Mouse (Mus musculus) liver, embryonic 14.5 days (tissue): ENCODE measurements around the gene Eml1. TPM values are rescaled to one million over a fixed set of nuclear protein-coding genes. Genes with fewer than 3 reads are reported as not detected.
A peak's percentile ranks its signal among the peaks of the same experiment; 100 is the strongest.

Experiments
- ATAC-seq: fragments of 200-750 bp; cut with Nextera tagmentation; 2 replicates; pipeline ENCODE4 v1.8.0; 2017; ENCODE audit warnings: moderate number of reproducible peaks, mild to moderate bottlenecking, moderate library complexity; ENCODE audit not compliant: insufficient read depth
- DNase-seq, 3 experiments: peaks; one replicate each; pipeline ENCODE4 v3.0.0-alpha.2; 2012 to 2013; ENCODE audit warnings: low read depth in 3 of 3, low spot score in 3 of 3
- H3K27ac ChIP-seq: fragments of 300-500 bp; sonication (generic); 2 replicates; pipeline ENCODE4 v1.5.1; 2014; ENCODE audit warnings: moderate library complexity, mild to moderate bottlenecking, control low read depth, inconsistent platforms
- H3K27me3 ChIP-seq: fragments of 300-500 bp; sonication (generic); 2 replicates; pipeline ENCODE4 v1.6.1; 2014; ENCODE audit warnings: mild to moderate bottlenecking, low read length, moderate library complexity; ENCODE audit not compliant: control insufficient read depth, insufficient read depth
- H3K36me3 ChIP-seq: fragments of 300-500 bp; sonication (generic); replicated peaks from 2 replicates; pipeline ENCODE4 v1.6.1; 2014; ENCODE audit warnings: low read depth; ENCODE audit not compliant: control insufficient read depth, insufficient read depth
- H3K4me1 ChIP-seq, 2 experiments: fragments of 200-500 bp in 1 of 2; fragments of 300-500 bp in 1 of 2; sonication (generic) in 1 of 2; replicated peaks; 2 replicates each; pipeline ENCODE4 v1.6.1; 2012 to 2014; ENCODE audit warnings: antibody characterized with exemption in 1 of 2, inconsistent platforms in 1 of 2, low read length in 1 of 2; ENCODE audit not compliant: control insufficient read depth in 2 of 2, insufficient read depth in 2 of 2
- H3K4me2 ChIP-seq: fragments of 300-500 bp; sonication (generic); 2 replicates; pipeline ENCODE4 v1.6.1; 2014; ENCODE audit warnings: low read depth, mild to moderate bottlenecking, control low read depth, moderate library complexity
- H3K4me3 ChIP-seq, 2 experiments: fragments of 200-500 bp in 1 of 2; fragments of 300-500 bp in 1 of 2; sonication (generic) in 1 of 2; 2 replicates each; pipeline ENCODE4 v1.5.1; 2012 to 2014; ENCODE audit warnings: low read depth in 2 of 2, low read length in 2 of 2, mild to moderate bottlenecking in 2 of 2, control low read depth in 1 of 2, inconsistent platforms in 1 of 2, moderate library complexity in 1 of 2; ENCODE audit not compliant: insufficient read depth in 1 of 2
- H3K9ac ChIP-seq: fragments of 300-500 bp; sonication (generic); replicated peaks from 2 replicates; pipeline ENCODE4 v1.6.1; 2014; ENCODE audit warnings: mild to moderate bottlenecking, control low read depth, moderate library complexity
- H3K9me3 ChIP-seq: fragments of 300-500 bp; sonication (generic); 2 replicates; pipeline ENCODE4 v1.6.1; 2016; ENCODE audit warnings: low read length, mixed read lengths; ENCODE audit not compliant: control insufficient read depth
- CTCF ChIP-seq: IDR thresholded peaks from 2 replicates; pipeline ENCODE4 v1.5.1; 2016; ENCODE audit warnings: antibody characterized with exemption, low read depth, control low read depth
- EP300 ChIP-seq: IDR thresholded peaks from 2 replicates; pipeline ENCODE4 v1.6.1; 2016; ENCODE audit warnings: antibody characterized with exemption, low read depth
- WGBS: fragments of 180-500 bp; shearing (Covaris S2); extraction: QIAGEN DNeasy Blood & Tissue Kit; methylation state at CpG from one replicate; pipeline ENCODE4 v1.1.7; 2014; ENCODE audit not compliant: insufficient replicate concordance; 5-methylcytosine and 5-hydroxymethylcytosine counted together
- polyA plus RNA-seq, 2 experiments: library from polyadenylated mRNA; depleted of rRNA in 1 of 2; stranded (reverse) in 1 of 2; unstranded in 1 of 2; fragments of >200 nt; fragmentation: Nextera tagmentation in 1 of 2; extraction: Ambion mirVana in 1 of 2; gene quantifications; 2 replicates each; pipeline versions ENCODE4 v1.2.1 to v1.2.3; 2012 to 2014

Eml1 gene
- polyA plus RNA-seq, 2 experiments = 2.5 to 3.3 TPM

- Histone ChIP-seq H3K27me3 (no peaks in the 10 kb centered on the region), H3K9ac (no peak overlapping the region), H3K4me2 (no peak overlapping the region), H3K9me3 (no peaks in the 10 kb centered on the region), H3K4me1 (no peaks in the 10 kb centered on the region), H3K27ac (no peak overlapping the region), H3K36me3 (no peaks in the 10 kb centered on the region), H3K4me3 (no peak overlapping the region)
- 40% methylated on average over 7 of the region's 7 CpGs for WGBS
- TF ChIP-seq CTCF (no peak), EP300 (no peak)
- ATAC-seq = no peak
- no peak for DNase-seq
These were observed 139.8 kb downstream of the Eml1 start for GRCm38 (mm10) chr12:108510571-108510970.

GRCm38 (mm10) chr12:108511009-108511408, 140.3 kb downstream of the Eml1 start:
- ATAC-seq (no peak), DNase-seq (peak in 1 of 3 experiments; percentile 13)
- Histone ChIP-seq H3K9ac (no peak overlapping the region), H3K9me3 (no peaks in the 10 kb centered on the region), H3K4me3 (no peak overlapping the region), H3K27ac (no peak overlapping the region), H3K4me2 (no peak overlapping the region), H3K27me3 (no peaks in the 10 kb centered on the region), H3K36me3 (no peaks in the 10 kb centered on the region), H3K4me1 (no peaks in the 10 kb centered on the region)
- TF ChIP-seq EP300 (no peak), CTCF (peak; percentile 56)
- WGBS = 4% methylated on average over 3 of the region's 3 CpGs

DNA sequence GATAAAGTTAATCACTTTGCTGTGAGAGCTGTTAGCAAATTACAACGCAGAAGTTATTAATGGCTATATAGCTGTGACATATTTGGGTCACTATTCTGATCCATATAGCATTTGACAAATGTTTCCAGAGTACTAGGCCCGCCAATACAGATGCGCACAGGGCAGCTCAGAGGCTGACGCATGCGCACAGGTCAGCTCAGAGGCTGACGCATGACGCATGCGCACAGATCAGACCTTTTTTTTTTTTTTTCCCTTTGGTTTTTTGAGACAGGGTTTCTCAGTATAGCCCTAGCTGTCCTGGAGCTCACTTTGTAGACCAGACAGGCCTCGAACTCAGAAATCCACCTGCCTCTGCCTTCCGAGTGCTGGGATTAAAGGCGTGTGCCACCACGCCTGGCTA, 144.7 kb downstream of the Eml1 start:
- 77% methylated on average over 12 of the region's 12 CpGs for WGBS
- TF ChIP-seq CTCF (no peak), EP300 (no peak)
- DNase-seq = no peak
- Histone ChIP-seq H3K4me2 (no peak overlapping the region), H3K4me1 (no peaks in the 10 kb centered on the region), H3K27ac (no peak overlapping the region), H3K9me3 (no peaks in the 10 kb centered on the region), H3K9ac (no peak overlapping the region), H3K36me3 (no peaks in the 10 kb centered on the region), H3K27me3 (no peaks in the 10 kb centered on the region), H3K4me3 (no peak overlapping the region)
- no peak for ATAC-seq

GRCm38 (mm10) chr12:108519374-108519773, 148.6 kb downstream of the Eml1 start:
- DNase-seq = no peak
- no peaks in the 10 kb centered on the region for H3K36me3 ChIP-seq
- no peaks in the 10 kb centered on the region for H3K27me3 ChIP-seq
- no peak overlapping the region for H3K9ac ChIP-seq
- no peaks in the 10 kb centered on the region for H3K9me3 ChIP-seq
- no peak overlapping the region for H3K27ac ChIP-seq
- 34% methylated on average over 8 of the region's 8 CpGs for WGBS
- H3K4me2 ChIP-seq = no peak overlapping the region
- TF ChIP-seq EP300 (no peak), CTCF (no peak)
- no peak overlapping the region for H3K4me3 ChIP-seq
- no peak for ATAC-seq
- H3K4me1 ChIP-seq = no peaks in the 10 kb centered on the region

DNA sequence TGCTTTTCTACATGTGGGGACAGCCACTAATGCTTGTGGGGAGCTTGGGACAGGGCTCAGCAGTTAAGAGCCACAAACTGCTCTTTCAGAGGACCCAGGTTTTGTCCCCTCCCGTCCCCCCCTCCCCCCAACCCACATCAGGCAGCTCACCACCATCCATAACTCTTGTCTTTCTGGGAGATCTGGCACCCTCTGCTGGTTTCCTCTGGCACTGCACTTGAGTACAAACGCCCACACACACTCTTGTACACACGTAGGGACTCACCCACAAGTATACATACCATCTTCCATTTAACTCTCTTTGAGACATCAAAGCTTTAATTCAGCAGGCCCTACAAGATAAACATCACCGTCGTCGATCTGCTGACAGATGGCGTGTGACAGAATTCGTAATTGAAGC, 158.5 kb downstream of the Eml1 start:
- Histone ChIP-seq H3K4me2 (no peak overlapping the region), H3K27me3 (no peaks in the 10 kb centered on the region), H3K9me3 (no peaks in the 10 kb centered on the region), H3K36me3 (no peaks in the 10 kb centered on the region), H3K4me1 (no peaks in the 10 kb centered on the region), H3K4me3 (no peak overlapping the region), H3K9ac (no peak overlapping the region), H3K27ac (no peak overlapping the region)
- no peak for DNase-seq
- WGBS = 42% methylated on average over 8 of the region's 8 CpGs
- TF ChIP-seq EP300 (no peak), CTCF (peak; percentile 73)
- no peak for ATAC-seq

GRCm38 (mm10) chr12:108534484-108534883, 163.7 kb downstream of the Eml1 start:
- TF ChIP-seq CTCF (no peak), EP300 (no peak)
- 49% methylated on average over 11 of the region's 11 CpGs for WGBS
- Histone ChIP-seq H3K27ac (no peak overlapping the region), H3K27me3 (no peaks in the 10 kb centered on the region), H3K9ac (no peak overlapping the region), H3K36me3 (no peaks in the 10 kb centered on the region), H3K9me3 (no peaks in the 10 kb centered on the region), H3K4me1 (no peaks in the 10 kb centered on the region), H3K4me3 (no peak overlapping the region), H3K4me2 (no peak overlapping the region)
- no peak for ATAC-seq
- DNase-seq = no peak
